Mouse (Mus musculus) heart, embryonic 11.5 days (tissue): ENCODE measurements around the gene Gsto1. TPM values are rescaled to one million over a fixed set of nuclear protein-coding genes. Genes with fewer than 3 reads are reported as not detected.
"Not testable (repeated sequence)": the region's sequence is repeated elsewhere in the genome, so short reads cannot be mapped to it uniquely, and the experiment has no call there.

Source experiments
- ATAC-seq: fragments of 200-750 bp; cut with Nextera tagmentation; replicated peaks from 2 replicates; pipeline ENCODE4 v1.8.0; 2017; ENCODE audit warnings: moderate library complexity; ENCODE audit not compliant: insufficient number of reproducible peaks, low FRiP score, low TSS enrichment
- H3K27ac ChIP-seq: fragments of 300-500 bp; sonication (generic); 2 replicates; pipeline ENCODE4 v1.5.1; 2014; ENCODE audit warnings: mild to moderate bottlenecking, low read depth, low read length
- H3K27me3 ChIP-seq: fragments of 300-500 bp; sonication (generic); 2 replicates; pipeline ENCODE4 v1.6.1; 2014; ENCODE audit warnings: mild to moderate bottlenecking, low read length, mixed read lengths; ENCODE audit not compliant: control insufficient read depth, insufficient read depth
- H3K36me3 ChIP-seq: fragments of 300-500 bp; sonication (generic); 2 replicates; pipeline ENCODE4 v1.6.1; 2014; ENCODE audit warnings: mild to moderate bottlenecking, low read length, moderate library complexity, mixed read lengths; ENCODE audit not compliant: control insufficient read depth, insufficient read depth
- H3K4me1 ChIP-seq: fragments of 300-500 bp; sonication (generic); 2 replicates; pipeline ENCODE4 v1.6.1; 2014; ENCODE audit warnings: low read length; ENCODE audit not compliant: control insufficient read depth, insufficient read depth
- H3K4me2 ChIP-seq: fragments of 300-500 bp; sonication (generic); 2 replicates; pipeline ENCODE4 v1.6.1; 2014; ENCODE audit warnings: mild to moderate bottlenecking, moderate library complexity
- H3K4me3 ChIP-seq: fragments of 300-500 bp; sonication (generic); 2 replicates; pipeline ENCODE4 v1.5.1; 2014; ENCODE audit warnings: low read depth, low read length
- H3K9ac ChIP-seq: fragments of 300-500 bp; sonication (generic); 2 replicates; pipeline ENCODE4 v1.6.1; 2014; ENCODE audit warnings: mild to moderate bottlenecking, low read depth, low read length, moderate library complexity
- H3K9me3 ChIP-seq: fragments of 300-500 bp; sonication (generic); replicated peaks from 2 replicates; pipeline ENCODE4 v1.6.1; 2016; ENCODE audit warnings: low read length; ENCODE audit not compliant: control insufficient read depth
- WGBS: fragments of 180-500 bp; shearing (Covaris S2); extraction: QIAGEN DNeasy Blood & Tissue Kit; methylation state at CpG from one replicate; pipeline ENCODE4 v1.1.7; 2014; ENCODE audit not compliant: insufficient replicate concordance; 5-methylcytosine and 5-hydroxymethylcytosine counted together
- polyA plus RNA-seq: library from polyadenylated mRNA; unstranded; fragments of >200 nt; fragmentation: Nextera tagmentation; extraction: Ambion mirVana; gene quantifications from 2 replicates; pipeline ENCODE4 v1.2.1, GENCODE M21; 2014

The Gsto1 gene
- polyA plus RNA-seq, 1 experiment from 2014 or later: 84.0 TPM

DNA sequence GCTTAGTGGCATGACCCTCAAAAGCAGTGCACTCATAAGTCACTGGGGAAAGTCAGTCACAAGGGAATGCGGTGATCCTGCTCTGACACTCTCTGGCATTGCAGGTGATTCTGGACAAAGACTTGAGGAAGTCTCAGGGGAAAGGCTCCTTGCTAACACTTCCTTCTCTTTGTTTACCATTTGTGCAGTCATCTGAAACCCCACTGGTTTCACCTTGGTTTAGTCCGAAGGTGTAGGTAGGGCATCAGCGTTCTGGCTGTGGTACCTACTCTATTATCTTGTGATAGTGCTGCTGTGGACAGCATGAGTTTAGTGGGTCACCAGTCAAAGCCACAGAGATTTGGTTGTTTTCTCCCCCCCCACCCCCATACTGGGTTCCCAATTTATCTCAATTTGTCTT lies 5.0 kb upstream of the Gsto1 start:
- 86% methylated on average over 3 of the region's 3 CpGs for WGBS
- Histone ChIP-seq H3K9me3 (no peaks in the 10 kb centered on the region), H3K9ac (no peak overlapping the region), H3K4me1 (peaks cover 4% of the 10 kb centered on the region; the same call in 1 of the 2 replicates), H3K36me3 (no peaks in the 10 kb centered on the region), H3K4me3 (no peak overlapping the region), H3K27me3 (no peaks in the 10 kb centered on the region), H3K4me2 (no peak overlapping the region), H3K27ac (no peak overlapping the region)
- no peak for ATAC-seq

DNA sequence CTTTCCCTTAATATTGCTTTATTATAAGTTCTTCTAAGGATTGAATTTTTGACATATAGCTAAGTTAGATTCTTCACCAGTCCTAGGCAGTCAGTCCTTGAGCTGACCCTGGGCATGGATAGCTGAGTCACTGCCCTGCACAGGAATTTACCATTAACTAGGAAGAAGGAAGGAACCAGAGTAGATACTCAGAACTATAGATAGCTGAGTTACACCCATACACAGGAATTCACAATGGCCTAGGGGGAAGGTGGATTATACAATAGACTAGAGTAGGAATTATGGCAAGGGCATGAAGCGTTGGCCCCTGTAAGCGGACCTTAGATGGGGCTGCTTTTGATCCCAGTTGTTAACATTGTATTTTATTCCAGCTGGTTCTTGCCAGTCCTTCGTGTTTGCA lies 2.6 kb upstream of the Gsto1 start:
- H3K9me3 ChIP-seq, H3K4me1 ChIP-seq, H3K27me3 ChIP-seq, H3K27ac ChIP-seq, H3K4me2 ChIP-seq, H3K4me3 ChIP-seq, H3K9ac ChIP-seq, ATAC-seq, H3K36me3 ChIP-seq: not testable (repeated sequence)
- WGBS: 77% methylated on average over 3 of the region's 3 CpGs

DNA sequence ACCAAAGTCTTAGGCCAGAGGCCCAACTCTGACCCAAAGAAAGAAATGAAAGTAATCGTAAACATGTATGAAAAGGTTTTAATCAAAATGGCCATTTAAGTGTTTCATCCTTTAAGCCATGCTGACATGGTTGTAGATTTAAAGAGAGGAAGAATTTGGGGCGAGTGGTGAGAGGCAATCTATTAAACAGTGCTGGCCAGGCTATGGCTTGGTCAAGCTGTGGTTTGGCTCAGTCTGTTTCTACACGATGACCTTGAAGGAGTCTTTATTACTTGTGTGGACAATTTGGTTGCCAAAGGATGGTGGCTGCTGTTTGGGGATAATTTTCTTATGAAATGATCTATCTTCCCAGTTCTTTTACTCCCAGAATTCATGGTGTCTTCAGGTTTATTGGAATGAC lies 1.7 kb upstream of the Gsto1 start:
- no peaks in the 10 kb centered on the region for H3K27me3 ChIP-seq
- no peak overlapping the region for H3K4me2 ChIP-seq
- H3K9me3 ChIP-seq: no peaks in the 10 kb centered on the region
- H3K36me3 ChIP-seq: no peaks in the 10 kb centered on the region; the same call in 1 of the 2 replicates
- peaks cover 4% of the 10 kb centered on the region; the same call in 1 of the 2 replicates for H3K4me1 ChIP-seq
- 86% methylated on average over 3 of the region's 3 CpGs for WGBS
- H3K4me3 ChIP-seq: no peak overlapping the region
- no peak overlapping the region for H3K27ac ChIP-seq
- ATAC-seq: no peak
- no peak overlapping the region for H3K9ac ChIP-seq

DNA sequence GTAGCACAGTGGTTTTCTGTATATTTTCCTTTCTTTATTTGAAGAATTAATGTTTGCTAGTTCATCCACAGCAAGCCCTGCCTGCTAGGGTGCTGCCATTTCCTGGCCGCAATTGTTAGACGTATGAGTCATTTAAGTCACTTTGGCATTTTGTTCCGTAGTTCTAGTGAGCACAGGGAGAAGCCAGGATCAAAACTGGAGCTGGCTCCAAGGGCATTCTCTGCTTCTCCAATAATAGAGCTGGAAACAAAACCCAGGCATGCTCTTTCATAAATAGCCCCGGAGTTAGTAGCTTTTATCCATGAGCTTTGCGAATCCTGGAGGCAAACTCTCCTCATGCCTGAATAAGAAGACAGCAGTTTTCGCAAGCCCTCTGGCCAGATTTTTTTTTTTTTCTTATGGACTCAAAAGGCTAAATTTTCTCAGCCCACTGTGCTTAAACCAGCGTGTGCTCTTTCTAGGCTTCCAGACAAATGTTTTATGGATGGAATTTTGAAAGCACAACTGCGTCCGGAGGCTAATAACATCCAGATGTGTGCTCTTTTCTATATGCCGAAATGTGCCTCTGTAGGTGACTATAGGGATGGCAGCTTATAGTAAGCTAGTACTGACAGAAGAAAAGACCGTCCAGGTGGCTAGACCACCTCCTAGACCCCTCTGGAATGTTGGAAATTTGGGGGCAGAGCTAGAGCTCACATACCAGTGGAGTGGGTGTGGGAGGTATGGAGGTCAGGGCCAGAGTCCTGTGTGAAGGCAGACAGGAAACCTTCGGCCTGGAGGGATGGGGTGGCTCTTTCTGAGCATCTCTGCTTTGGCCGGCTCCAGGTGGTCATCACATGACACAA lies 597 bp upstream of the Gsto1 start:
- WGBS: 21% methylated on average over 13 of the region's 13 CpGs
- peak overlapping the region; percentile 35; the same call in 1 of the 2 replicates for H3K27ac ChIP-seq

DNA sequence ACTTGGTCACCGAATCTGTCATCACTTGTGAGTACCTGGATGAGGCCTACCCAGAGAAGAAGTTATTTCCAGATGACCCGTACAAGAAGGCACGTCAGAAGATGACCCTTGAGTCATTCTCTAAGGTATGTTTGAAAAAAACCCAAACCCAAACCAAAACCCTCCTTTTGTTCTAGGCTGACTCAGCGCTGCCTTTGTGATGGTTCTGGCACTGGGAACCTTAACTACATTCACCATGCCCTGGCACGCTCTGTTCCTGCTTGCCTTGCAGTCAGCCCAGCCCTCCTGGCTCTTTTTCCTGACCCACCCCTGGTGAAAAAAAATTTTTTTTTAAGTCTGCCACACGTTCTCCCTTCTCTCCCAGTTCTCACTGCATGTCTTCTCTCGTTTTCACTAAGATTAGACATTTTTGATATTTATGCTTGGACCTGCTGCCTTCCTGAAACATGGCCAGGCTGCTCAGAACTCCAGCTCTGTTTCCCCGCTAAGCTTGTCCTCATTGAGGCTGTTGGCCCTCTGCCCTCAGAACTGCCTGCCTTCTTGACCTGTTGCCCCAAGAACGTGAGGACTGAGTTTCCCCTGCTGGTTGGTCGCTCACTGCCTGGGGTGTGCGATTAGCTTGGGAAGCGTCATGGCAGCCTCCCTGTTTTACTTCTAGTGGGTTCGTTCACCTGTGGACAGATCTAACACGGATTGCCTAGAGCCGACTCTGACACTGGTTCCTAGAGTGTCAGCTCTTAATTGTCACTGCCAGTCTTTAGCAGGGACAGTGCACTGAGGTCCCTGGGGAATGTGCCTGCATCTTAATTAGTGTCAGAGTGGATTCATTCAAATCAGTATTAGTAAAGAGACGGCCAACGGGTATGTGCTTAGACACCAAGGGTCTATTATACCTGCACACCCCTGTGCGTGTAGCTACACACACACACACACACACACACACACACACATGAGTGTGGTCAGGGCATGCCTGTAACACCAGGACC lies 3.5 kb downstream of the Gsto1 start:
- Histone ChIP-seq H3K9me3 (no peaks in the 10 kb centered on the region), H3K36me3 (peaks cover 3% of the 10 kb centered on the region; the same call in 1 of the 2 replicates), H3K4me2 (no peak overlapping the region), H3K27me3 (no peaks in the 10 kb centered on the region), H3K4me3 (no peak overlapping the region), H3K4me1 (peaks cover 4% of the 10 kb centered on the region; the same call in 1 of the 2 replicates), H3K9ac (no peak overlapping the region), H3K27ac (no peak overlapping the region)
- 80% methylated on average over 18 of the region's 18 CpGs for WGBS
- ATAC-seq: no peak

More for the DNA sequence above, 597 bp upstream of the Gsto1 start:
- Histone ChIP-seq H3K9me3 (no peaks in the 10 kb centered on the region), H3K4me3 (peak overlapping the region; percentile 68), H3K4me1 (peaks cover 4% of the 10 kb centered on the region; the same call in 1 of the 2 replicates), H3K9ac (peak overlapping the region; percentile 46; the same call in 1 of the 2 replicates), H3K27me3 (no peaks in the 10 kb centered on the region), H3K36me3 (no peaks in the 10 kb centered on the region; the same call in 1 of the 2 replicates), H3K4me2 (peak overlapping the region; percentile 98)
- peak; percentile 61 for ATAC-seq

DNA sequence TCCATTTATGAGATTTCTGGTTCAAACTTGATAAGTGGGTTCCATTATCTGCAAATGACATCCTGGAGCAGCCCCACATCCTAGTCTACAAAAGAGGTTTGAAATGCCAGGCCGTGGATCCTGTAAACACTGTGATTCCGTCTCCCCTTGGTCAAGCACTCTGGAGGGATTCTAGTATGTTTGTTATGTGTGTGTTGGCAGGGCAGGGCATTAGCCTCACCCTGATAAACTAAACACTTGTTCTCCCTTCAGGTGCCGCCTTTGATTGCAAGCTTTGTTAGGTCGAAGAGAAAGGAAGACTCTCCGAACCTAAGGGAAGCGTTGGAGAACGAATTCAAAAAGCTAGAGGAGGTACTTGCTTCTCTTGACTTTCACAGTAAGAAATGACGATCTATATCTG lies 4.4 kb downstream of the Gsto1 start:
- Histone ChIP-seq H3K9me3 (no peaks in the 10 kb centered on the region), H3K27ac (no peak overlapping the region), H3K9ac (no peak overlapping the region), H3K27me3 (no peaks in the 10 kb centered on the region), H3K36me3 (peaks cover 3% of the 10 kb centered on the region; the same call in 1 of the 2 replicates), H3K4me1 (peaks cover 4% of the 10 kb centered on the region; the same call in 1 of the 2 replicates), H3K4me2 (no peak overlapping the region), H3K4me3 (no peak overlapping the region)
- 85% methylated on average over 8 of the region's 8 CpGs for WGBS
- ATAC-seq: no peak

DNA sequence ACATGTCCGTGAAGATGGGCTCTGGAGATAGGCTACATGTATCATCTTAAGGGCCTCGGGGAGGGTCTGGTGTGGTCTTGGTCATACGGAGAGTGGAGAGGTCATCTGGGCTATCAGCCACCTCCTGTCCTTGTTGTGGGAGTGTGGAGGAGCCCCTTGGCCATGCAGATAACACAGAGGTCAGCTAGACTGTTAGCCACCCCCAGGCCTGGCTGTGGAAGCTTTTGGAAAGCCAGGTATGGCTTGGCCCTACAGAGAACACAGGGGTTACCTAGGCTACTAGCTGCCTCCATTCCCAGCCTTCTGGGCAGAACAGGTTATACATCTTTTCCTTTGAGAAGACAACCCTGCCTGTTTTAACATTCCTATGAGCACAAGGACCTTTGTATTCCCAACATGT lies 7.8 kb downstream of the Gsto1 start:
- Histone ChIP-seq H3K9ac (no peak overlapping the region), H3K36me3 (peaks cover 3% of the 10 kb centered on the region; the same call in 1 of the 2 replicates), H3K4me3 (no peak overlapping the region), H3K4me2 (no peak overlapping the region), H3K4me1 (no peaks in the 10 kb centered on the region; the same call in 1 of the 2 replicates), H3K27ac (no peak overlapping the region), H3K27me3 (no peaks in the 10 kb centered on the region), H3K9me3 (no peaks in the 10 kb centered on the region)
- no peak for ATAC-seq
- WGBS: 71% methylated on average over 3 of the region's 3 CpGs

DNA sequence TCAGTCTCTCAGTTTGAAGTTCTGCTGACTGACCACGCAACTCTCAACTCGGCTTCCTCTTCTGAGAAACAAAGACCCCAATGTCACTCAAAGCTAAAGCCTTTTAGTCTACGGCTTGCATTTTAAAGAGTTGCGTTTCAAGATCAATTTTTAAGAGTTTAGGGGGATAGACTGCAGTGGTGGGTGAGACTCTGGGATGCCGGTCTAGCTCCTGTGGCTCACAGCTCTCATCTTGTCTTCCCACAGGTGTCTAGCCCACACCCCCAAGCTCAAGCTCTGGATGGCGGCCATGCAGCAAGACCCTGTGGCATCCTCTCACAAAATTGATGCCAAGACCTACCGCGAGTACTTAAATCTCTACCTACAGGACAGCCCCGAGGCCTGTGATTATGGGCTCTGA lies 9.3 kb downstream of the Gsto1 start:
- no peaks in the 10 kb centered on the region; the same call in 1 of the 2 replicates for H3K4me1 ChIP-seq
- no peak overlapping the region for H3K4me3 ChIP-seq
- WGBS: 93% methylated on average over 9 of the region's 9 CpGs
- no peak overlapping the region for H3K4me2 ChIP-seq
- no peak overlapping the region for H3K9ac ChIP-seq
- H3K27me3 ChIP-seq: no peaks in the 10 kb centered on the region
- H3K36me3 ChIP-seq: 0 out of 2 replicates have a peak, but pooled peaks cover 3% of the 10 kb centered on the region
- no peak for ATAC-seq
- no peak overlapping the region for H3K27ac ChIP-seq
- H3K9me3 ChIP-seq: no peaks in the 10 kb centered on the region
